Mouse (Mus musculus) liver, embryonic 12.5 days (tissue): ENCODE results near the gene Gm17651. TPM values are rescaled to one million over a fixed set of nuclear protein-coding genes. Genes with fewer than 3 reads are reported as not detected.
A peak's percentile ranks its signal among the peaks of the same experiment; 100 is the strongest.

Source experiments
- ATAC-seq: fragments of 200-750 bp; cut with Nextera tagmentation; 2 replicates; pipeline ENCODE4 v1.8.0; 2017; ENCODE audit warnings: moderate number of reproducible peaks, mild to moderate bottlenecking, moderate library complexity
- H3K27ac ChIP-seq: fragments of 300-500 bp; sonication (generic); 2 replicates; pipeline ENCODE4 v1.5.1; 2016; ENCODE audit warnings: mild to moderate bottlenecking
- H3K27me3 ChIP-seq: fragments of 300-500 bp; sonication (generic); replicated peaks from 2 replicates; pipeline ENCODE4 v1.6.1; 2016; ENCODE audit warnings: mild to moderate bottlenecking, moderate library complexity
- H3K36me3 ChIP-seq: fragments of 300-500 bp; sonication (generic); 2 replicates; pipeline ENCODE4 v1.6.1; 2016; ENCODE audit warnings: mild to moderate bottlenecking, moderate library complexity
- H3K4me1 ChIP-seq: fragments of 300-500 bp; sonication (generic); 2 replicates; pipeline ENCODE4 v1.6.1; 2016
- H3K4me2 ChIP-seq: fragments of 300-500 bp; sonication (generic); 2 replicates; pipeline ENCODE4 v1.6.1; 2016; ENCODE audit warnings: mild to moderate bottlenecking, moderate library complexity
- H3K4me3 ChIP-seq: fragments of 300-500 bp; sonication (generic); 2 replicates; pipeline ENCODE4 v1.5.1; 2016; ENCODE audit warnings: mild to moderate bottlenecking, moderate library complexity
- H3K9ac ChIP-seq: fragments of 300-500 bp; sonication (generic); 2 replicates; pipeline ENCODE4 v1.6.1; 2016; ENCODE audit warnings: mild to moderate bottlenecking, moderate library complexity
- H3K9me3 ChIP-seq: fragments of 300-500 bp; sonication (generic); replicated peaks from 2 replicates; pipeline ENCODE4 v1.6.1; 2016; ENCODE audit warnings: mild to moderate bottlenecking, moderate library complexity
- WGBS: fragments of 180-500 bp; shearing (Covaris S2); methylation state at CpG from one replicate; pipeline ENCODE4 v1.1.7; 2016; ENCODE audit not compliant: insufficient replicate concordance; 5-methylcytosine and 5-hydroxymethylcytosine counted together
- polyA plus RNA-seq: library from polyadenylated mRNA; unstranded; fragments of >200 nt; fragmentation: Nextera tagmentation; extraction: Ambion mirVana; gene quantifications from 2 replicates; pipeline ENCODE4 v1.2.1, GENCODE M21; 2016

The Gm17651 gene
- polyA plus RNA-seq, 1 experiment from 2014 or later = not detected

DNA sequence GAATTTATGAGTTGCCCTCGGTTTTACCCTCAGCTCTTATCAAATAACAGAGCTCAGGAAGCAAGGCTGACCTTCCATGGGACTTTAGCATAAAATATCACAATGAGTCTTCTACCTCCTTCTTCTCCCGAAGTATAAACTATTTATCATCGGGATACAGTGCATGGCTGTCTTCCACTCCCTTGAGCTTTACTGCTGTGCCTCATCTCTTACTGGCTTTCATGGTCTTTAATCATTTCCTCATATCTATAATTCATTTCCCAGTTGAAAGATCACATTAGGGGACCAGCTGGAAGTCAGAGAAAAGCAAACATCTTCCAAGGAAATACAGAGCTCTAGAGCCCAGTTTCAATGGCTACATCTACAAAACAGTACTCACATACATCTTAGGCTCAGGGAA is 25.5 kb downstream of the Gm17651 start:
- WGBS = 67% methylated on average over 3 of the region's 3 CpGs
- H3K27me3 ChIP-seq = no peaks in the 10 kb centered on the region; the same call in 1 of the 2 replicates
- H3K27ac ChIP-seq = no peak overlapping the region
- no peak for ATAC-seq
- peaks cover 4% of the 10 kb centered on the region; the same call in 1 of the 2 replicates for H3K4me1 ChIP-seq
- no peak overlapping the region for H3K4me3 ChIP-seq
- no peak overlapping the region for H3K4me2 ChIP-seq
- H3K36me3 ChIP-seq = no peaks in the 10 kb centered on the region
- no peaks in the 10 kb centered on the region for H3K9me3 ChIP-seq
- no peak overlapping the region for H3K9ac ChIP-seq

DNA sequence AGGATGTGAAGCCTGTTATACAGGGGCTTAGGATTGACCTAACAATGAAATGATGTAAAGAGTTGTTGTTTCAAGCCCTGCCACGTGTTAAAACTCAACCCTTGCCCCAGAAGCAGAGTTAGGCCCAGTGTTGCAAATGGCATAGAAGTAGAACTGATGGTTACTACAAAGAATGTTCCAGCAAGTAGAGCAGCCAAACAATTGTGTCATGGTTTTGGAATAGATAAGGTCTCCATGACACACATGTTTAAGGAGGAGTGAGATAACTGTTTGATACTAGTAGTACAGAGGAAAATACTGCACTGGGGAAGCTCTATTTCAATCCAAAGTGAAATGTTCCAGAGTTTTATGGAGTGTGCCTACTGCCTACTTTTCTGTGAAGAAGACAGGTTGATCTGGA is 26.0 kb downstream of the Gm17651 start:
- WGBS = 26% methylated on average over 1 of the region's 1 CpGs
- H3K27me3 ChIP-seq = no peaks in the 10 kb centered on the region; the same call in 1 of the 2 replicates
- no peak for ATAC-seq
- H3K4me2 ChIP-seq = no peak overlapping the region
- H3K4me1 ChIP-seq = peaks cover 4% of the 10 kb centered on the region; the same call in 1 of the 2 replicates
- H3K4me3 ChIP-seq = no peak overlapping the region
- no peaks in the 10 kb centered on the region for H3K36me3 ChIP-seq
- no peak overlapping the region for H3K9ac ChIP-seq
- no peaks in the 10 kb centered on the region for H3K9me3 ChIP-seq
- H3K27ac ChIP-seq = no peak overlapping the region

DNA sequence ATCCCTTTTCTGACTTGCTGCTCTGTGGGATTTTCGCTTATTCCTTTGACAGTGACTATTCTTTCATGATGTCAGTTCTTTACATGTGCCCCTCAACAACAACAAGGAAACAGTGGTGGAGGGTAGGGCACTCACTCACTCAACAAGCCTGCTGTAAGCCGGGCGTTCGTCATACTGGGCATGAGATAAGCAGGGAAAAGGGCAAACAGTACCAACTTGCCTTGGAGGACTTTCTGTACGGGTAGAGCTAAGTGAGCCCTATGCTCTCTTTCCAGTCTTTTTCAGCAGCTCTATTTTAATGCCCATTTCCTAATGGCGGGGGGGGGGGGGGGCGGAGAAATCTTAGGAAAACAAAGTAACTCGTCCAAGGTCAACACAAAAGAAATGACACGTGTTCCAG is 32.5 kb downstream of the Gm17651 start:
- no peak overlapping the region for H3K27ac ChIP-seq
- no peak overlapping the region for H3K4me2 ChIP-seq
- WGBS = 69% methylated on average over 9 of the region's 9 CpGs
- H3K4me1 ChIP-seq = no peaks in the 10 kb centered on the region
- no peaks in the 10 kb centered on the region for H3K36me3 ChIP-seq
- no peak overlapping the region for H3K4me3 ChIP-seq
- ATAC-seq = no peak
- H3K9ac ChIP-seq = no peak overlapping the region
- H3K9me3 ChIP-seq = no peaks in the 10 kb centered on the region
- H3K27me3 ChIP-seq = no peaks in the 10 kb centered on the region

GRCm38 (mm10) chr3:97641396-97641795 is 33.1 kb downstream of the Gm17651 start:
- Histone ChIP-seq H3K36me3 (no peaks in the 10 kb centered on the region), H3K27ac (no peak overlapping the region), H3K4me1 (no peaks in the 10 kb centered on the region), H3K9me3 (no peaks in the 10 kb centered on the region), H3K9ac (no peak overlapping the region), H3K4me2 (no peak overlapping the region), H3K27me3 (no peaks in the 10 kb centered on the region), H3K4me3 (no peak overlapping the region)
- no peak for ATAC-seq
- WGBS = 73% methylated on average over 4 of the region's 4 CpGs

- Histone ChIP-seq H3K4me2 (no peak overlapping the region), H3K27me3 (no peaks in the 10 kb centered on the region), H3K4me1 (no peaks in the 10 kb centered on the region), H3K27ac (no peak overlapping the region), H3K36me3 (no peaks in the 10 kb centered on the region), H3K9ac (no peak overlapping the region), H3K4me3 (no peak overlapping the region), H3K9me3 (no peaks in the 10 kb centered on the region)
- ATAC-seq = no peak
- 72% methylated on average over 3 of the region's 3 CpGs for WGBS
These were observed 40.2 kb downstream of the Gm17651 start for GRCm38 (mm10) chr3:97634288-97634761.

GRCm38 (mm10) chr3:97633456-97633855 is 41.0 kb downstream of the Gm17651 start:
- no peak overlapping the region for H3K27ac ChIP-seq
- ATAC-seq = no peak

GRCm38 (mm10) chr3:97631258-97631860 is 43.1 kb downstream of the Gm17651 start:
- Histone ChIP-seq H3K9me3 (no peaks in the 10 kb centered on the region), H3K27me3 (no peaks in the 10 kb centered on the region), H3K4me3 (no peak overlapping the region), H3K9ac (no peak overlapping the region), H3K4me2 (no peak overlapping the region), H3K27ac (no peak overlapping the region), H3K36me3 (no peaks in the 10 kb centered on the region), H3K4me1 (peaks cover 18% of the 10 kb centered on the region)
- WGBS = 66% methylated on average over 8 of the region's 8 CpGs
- ATAC-seq = no peak

More at GRCm38 (mm10) chr3:97633456-97633855, 41.0 kb downstream of the Gm17651 start:
- Histone ChIP-seq H3K4me2 (no peak overlapping the region), H3K4me1 (peaks cover 6% of the 10 kb centered on the region), H3K36me3 (no peaks in the 10 kb centered on the region), H3K27me3 (no peaks in the 10 kb centered on the region), H3K9me3 (no peaks in the 10 kb centered on the region), H3K9ac (no peak overlapping the region), H3K4me3 (no peak overlapping the region)
- 62% methylated on average over 4 of the region's 4 CpGs for WGBS

GRCm38 (mm10) chr3:97630746-97631145 is 43.7 kb downstream of the Gm17651 start:
- no peak overlapping the region for H3K4me2 ChIP-seq
- H3K9ac ChIP-seq = no peak overlapping the region
- no peaks in the 10 kb centered on the region for H3K36me3 ChIP-seq
- no peaks in the 10 kb centered on the region for H3K9me3 ChIP-seq
- H3K4me3 ChIP-seq = no peak overlapping the region
- H3K27me3 ChIP-seq = no peaks in the 10 kb centered on the region
- 81% methylated on average over 4 of the region's 4 CpGs for WGBS
- H3K27ac ChIP-seq = no peak overlapping the region
- peaks cover 18% of the 10 kb centered on the region for H3K4me1 ChIP-seq
- no peak for ATAC-seq

- no peaks in the 10 kb centered on the region for H3K9me3 ChIP-seq
- WGBS = 73% methylated on average over 4 of the region's 4 CpGs
- H3K4me1 ChIP-seq = peaks cover 18% of the 10 kb centered on the region
- no peaks in the 10 kb centered on the region for H3K36me3 ChIP-seq
- no peak overlapping the region for H3K4me3 ChIP-seq
- no peak overlapping the region for H3K9ac ChIP-seq
- no peak for ATAC-seq
- no peak overlapping the region for H3K4me2 ChIP-seq
- H3K27ac ChIP-seq = no peak overlapping the region
- no peaks in the 10 kb centered on the region for H3K27me3 ChIP-seq
These were observed 44.6 kb downstream of the Gm17651 start for GRCm38 (mm10) chr3:97629941-97630340.

DNA sequence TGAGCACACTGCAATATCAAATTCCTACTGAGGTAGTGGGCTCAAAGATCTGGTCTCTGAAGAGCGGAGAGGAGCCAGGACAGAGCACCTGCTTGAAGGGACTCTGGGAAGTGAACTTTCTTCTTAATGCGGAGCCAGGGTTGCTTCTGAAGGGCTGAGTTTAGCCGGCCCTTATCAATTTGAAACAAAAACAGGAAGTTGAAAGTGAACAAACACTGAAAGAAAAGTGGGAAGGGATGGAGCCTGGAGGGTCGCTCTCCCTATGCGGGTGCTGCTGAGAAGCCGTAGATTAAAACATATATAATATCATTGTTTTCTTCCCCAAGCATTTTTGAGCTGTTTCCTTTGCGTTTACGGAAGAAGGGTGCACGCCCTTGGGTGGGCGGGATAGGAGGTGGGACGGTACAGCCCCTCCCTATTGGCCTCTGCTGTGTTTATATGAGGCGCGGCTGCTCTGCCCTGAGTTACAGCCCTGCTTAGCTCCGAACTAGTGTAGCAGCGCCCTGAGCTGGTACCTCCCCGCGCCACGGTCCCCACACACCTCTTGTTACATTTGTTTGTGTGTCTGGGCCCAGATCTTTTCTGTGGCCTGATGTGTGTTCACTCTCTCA is 46.0 kb downstream of the Gm17651 start, which contains the start of gene Fmo5:
Fmo5 (plus strand) TSS at position 414 of the 611 bp plus-strand sequence.
- Histone ChIP-seq H3K36me3 (no peaks in the 10 kb centered on the region), H3K9ac (peak within 1 kb of the TSS; percentile 67), H3K4me1 (peaks cover 18% of the 10 kb centered on the region), H3K27me3 (no peaks in the 10 kb centered on the region), H3K4me2 (peak within 1 kb of the TSS; percentile 74), H3K4me3 (peak within 1 kb of the TSS; percentile 65), H3K27ac (peak within 1 kb of the TSS; percentile 72), H3K9me3 (no peaks in the 10 kb centered on the region)
- 2% methylated on average over 18 of the region's 18 CpGs for WGBS
- ATAC-seq = peak; percentile 100

- peak overlapping the region; percentile 67 for H3K9ac ChIP-seq
- peaks cover 18% of the 10 kb centered on the region for H3K4me1 ChIP-seq
- peak overlapping the region; percentile 74 for H3K4me2 ChIP-seq
- H3K27me3 ChIP-seq = no peaks in the 10 kb centered on the region
- 68% methylated on average over 7 of the region's 7 CpGs for WGBS
- H3K27ac ChIP-seq = peak overlapping the region; percentile 72; the same call in 1 of the 2 replicates
- no peaks in the 10 kb centered on the region for H3K36me3 ChIP-seq
- ATAC-seq = peak; percentile 4; the same call in 1 of the 2 replicates
- peak overlapping the region; percentile 65 for H3K4me3 ChIP-seq
- H3K9me3 ChIP-seq = no peaks in the 10 kb centered on the region
These were observed 46.6 kb downstream of the Gm17651 start for GRCm38 (mm10) chr3:97627893-97628292.

GRCm38 (mm10) chr3:97624611-97625010 is 49.9 kb downstream of the Gm17651 start:
- no peak for ATAC-seq

More at GRCm38 (mm10) chr3:97624611-97625010, 49.9 kb downstream of the Gm17651 start:
- Histone ChIP-seq H3K4me2 (no peak overlapping the region), H3K9ac (no peak overlapping the region), H3K27me3 (no peaks in the 10 kb centered on the region), H3K4me3 (no peak overlapping the region), H3K27ac (no peak overlapping the region), H3K36me3 (no peaks in the 10 kb centered on the region), H3K4me1 (peaks cover 18% of the 10 kb centered on the region), H3K9me3 (no peaks in the 10 kb centered on the region)
- 32% methylated on average over 2 of the region's 2 CpGs for WGBS
